Mouse (Mus musculus) 3T3-L1 (cell line): ENCODE results near the gene Gm20388.
A peak's percentile ranks its signal among the peaks of the same experiment; 100 is the strongest.
"Not testable (repeated sequence)": the region's sequence is repeated elsewhere in the genome, so short reads cannot be mapped to it uniquely, and the experiment has no call there.

Source experiments
- DNase-seq: peaks from one replicate; pipeline ENCODE4 v3.0.0-alpha.2; 2015; ENCODE audit warnings: low read depth, low spot score

The Gm20388 gene

DNA sequence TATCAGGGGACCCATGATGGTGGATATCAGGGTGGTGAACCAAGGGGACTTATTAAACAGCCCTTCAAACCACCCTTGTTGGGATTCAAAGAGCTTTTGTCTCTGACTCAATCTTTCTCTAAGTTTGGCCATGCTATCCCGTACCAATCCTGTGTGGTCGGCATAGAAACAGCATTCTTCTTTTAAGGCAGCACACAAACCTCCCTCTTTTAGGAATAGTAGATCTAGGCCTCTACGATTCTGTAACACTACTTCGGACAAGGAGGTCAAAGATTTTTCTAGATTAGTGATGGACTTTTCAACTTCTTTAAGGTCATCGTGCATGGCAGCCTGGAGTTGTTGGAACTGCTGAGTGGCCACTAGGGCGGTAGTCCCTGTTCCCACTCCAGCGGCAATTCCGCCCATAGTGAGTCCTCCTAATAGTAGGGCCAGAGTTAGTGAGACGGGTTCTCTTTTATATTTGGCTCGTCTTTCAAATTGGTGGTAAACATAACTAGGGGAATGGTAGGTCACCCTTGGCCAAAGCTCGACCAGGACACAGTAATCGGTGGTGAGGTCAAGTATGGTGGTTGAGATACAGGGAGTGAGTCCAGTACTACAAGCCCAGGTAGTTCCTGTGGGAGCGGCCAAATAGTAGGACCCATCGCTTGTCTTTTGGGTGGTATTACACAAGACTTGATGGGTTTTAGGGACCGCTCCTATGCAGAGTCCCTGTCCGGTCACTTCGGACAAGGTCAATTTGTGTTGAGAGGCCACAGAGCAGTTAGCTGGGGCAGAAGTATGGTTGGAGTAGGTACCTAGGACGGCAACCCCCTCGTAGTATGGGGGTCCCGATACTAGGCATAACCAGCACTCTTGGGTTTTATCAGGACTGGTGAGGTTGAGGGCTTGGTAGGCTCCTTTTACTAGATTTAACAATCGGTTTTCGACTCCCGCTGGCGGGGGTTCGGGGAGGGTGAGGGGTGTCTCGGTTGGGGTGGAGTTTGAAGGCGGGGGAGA is 3516.2 kb downstream of the Gm20388 start:
- DNase-seq: no peak

DNA sequence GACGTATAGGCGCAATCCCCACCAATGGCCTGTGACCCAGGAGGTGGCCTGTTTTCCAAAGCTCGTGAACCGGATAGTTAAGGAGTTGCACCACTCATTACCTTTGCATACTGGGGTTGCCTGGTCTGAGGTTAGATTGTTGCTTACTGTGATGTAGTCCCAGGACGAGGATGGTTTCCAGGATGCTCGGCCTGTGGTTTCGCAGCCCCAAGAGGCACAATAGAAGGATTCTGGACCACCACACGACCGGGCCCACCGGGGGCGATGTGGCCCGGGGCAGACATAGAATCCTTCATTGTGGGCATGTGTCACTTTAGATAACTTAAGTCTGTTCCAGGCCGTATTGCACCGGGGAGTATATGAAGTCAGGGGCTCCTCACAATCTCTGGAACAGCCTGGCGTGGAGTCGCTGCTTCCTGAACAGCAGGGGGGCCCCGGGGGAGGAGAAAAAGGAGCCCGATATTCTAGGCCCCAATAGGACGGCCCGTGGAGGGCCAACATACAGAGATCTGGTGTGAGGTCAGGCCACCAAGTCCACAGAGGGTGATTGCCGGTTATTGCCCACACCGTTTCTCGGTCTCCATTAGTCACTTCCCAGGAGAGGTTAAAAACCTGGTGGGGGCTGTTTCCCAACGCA is 3517.1 kb downstream of the Gm20388 start:
- DNase-seq: no peak

DNA sequence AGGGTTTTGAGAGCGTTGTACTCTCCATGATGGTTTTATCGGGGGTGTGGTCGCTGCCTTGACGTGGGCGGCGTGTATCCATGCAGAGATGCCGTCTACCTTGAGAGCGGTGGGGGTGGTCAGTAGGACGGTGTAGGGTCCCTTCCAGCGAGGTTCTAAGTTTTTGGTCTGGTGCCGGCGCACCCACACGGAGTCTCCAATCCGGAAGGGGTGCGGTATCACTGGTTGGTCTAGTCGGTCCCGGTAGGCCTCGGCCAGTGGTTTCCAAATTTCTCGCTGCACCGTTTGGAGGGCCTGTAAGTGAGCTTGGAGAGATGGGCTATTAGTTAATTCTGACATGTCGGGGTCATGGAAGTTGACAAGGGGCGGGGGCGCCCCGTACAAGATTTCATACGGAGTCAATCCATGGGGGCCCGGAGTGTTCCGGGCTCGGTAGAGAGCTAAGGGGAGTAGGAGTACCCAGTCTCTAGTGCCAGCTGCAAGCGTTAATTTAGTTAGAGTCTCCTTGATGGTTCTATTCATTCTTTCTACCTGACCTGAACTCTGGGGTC is 3517.8 kb downstream of the Gm20388 start:
- DNase-seq: no peak

DNA sequence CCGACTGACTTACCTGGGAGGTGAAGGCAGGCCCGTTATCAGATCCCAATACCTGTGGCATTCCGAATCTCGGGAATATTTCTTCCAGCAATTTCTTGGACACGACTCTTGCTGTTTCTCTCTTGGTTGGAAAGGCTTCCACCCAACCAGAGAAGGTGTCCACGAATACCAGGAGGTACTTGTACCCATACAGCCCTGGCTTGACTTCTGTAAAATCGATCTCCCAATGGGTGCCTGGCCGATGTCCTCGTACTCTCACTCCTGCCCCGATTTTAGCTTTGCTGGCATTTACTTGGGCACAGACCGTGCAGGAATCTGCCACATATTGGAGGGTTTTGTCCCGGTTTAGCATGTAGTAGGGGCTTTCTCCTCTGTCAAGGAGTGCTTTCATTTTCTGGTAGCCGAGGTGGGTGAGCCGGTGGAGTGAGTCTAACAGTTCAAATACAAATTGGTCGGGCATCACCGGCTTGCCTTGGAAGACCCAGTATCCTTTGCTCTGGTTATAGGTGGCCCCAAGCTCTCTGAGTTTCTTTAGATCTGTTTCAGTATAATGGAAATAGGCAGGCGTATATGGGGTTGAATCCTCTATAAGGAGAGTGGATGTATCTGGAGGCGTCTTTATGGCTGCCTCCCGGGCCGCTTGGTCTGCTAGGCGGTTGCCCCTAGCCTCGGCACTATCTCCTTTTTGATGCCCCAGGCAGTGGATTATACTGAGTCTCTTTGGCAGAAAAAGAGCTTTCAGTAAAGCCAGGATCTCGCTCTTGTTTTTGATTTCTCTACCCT is 3518.5 kb downstream of the Gm20388 start:
- no peak for DNase-seq

DNA sequence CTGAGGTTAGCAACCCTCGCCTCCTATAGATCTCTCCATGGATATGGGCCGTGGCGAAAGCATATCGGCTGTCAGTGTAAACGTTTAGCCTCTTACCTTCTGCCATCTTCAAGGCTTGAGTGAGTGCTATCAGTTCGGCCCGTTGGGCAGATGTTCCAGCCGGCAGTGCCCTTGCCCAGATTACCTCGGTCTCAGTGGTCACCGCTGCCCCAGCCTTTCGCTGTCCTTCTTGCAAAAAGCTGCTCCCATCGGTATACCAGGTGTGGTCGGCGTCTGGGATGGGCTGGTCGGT is 3519.0 kb downstream of the Gm20388 start:
- DNase-seq: not testable (repeated sequence)

DNA sequence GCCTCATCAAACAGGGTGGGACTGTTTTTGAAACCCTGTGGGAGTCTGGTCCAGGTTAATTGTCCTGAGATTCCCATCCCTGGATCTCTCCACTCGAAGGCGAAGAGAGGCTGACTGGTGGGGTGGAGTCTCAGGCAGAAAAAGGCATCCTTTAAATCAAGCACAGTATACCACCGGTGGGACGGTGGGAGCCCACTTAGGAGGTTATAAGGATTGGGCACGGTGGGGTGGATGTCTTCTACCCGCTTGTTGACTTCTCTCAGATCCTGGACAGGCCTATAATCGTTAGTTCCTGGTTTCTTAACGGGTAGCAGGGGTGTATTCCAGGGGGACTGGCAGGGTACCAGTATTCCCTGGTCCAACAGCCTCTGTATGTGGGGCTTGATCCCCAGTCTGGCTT is 3520.3 kb downstream of the Gm20388 start:
- not testable (repeated sequence) for DNase-seq

DNA sequence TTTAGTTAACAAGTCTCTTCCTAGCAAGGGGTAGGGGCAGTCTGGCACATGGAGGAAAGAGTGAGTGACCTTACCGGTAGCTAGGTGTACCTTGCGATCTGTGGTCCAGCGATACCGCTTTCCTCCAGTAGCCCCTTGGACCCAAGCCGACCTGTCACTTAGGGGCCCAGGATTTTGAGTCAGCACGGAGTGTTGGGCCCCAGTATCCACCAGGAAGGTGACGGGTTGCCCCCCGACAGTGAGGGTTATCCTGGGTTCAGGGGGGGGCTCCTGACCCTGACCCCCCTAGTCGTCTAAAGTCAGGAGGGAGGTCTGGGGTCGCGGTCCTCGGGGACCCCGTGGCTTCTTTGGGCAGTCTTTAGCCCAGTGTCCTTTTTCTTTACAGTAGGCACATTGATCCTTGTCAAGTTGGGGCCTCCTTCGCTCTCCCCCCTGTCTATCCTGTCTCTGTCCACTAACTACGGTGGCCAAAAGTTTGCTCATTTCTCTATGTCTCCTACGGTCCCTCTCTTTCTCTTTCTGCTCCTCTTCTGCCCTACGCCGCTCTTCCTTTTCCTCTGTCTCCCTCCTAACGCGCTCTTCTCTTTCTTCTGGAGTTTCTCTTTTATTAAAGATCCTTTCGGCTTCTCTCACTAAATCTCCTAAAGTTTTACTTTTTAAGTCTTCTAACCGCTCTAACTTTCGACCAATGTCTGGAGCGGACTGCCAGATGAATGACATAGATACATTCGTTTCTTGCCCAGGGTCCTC is 3521.2 kb downstream of the Gm20388 start:
- DNase-seq: no peak

GRCm38 (mm10) chr8:123432381-123432780 is 3521.7 kb downstream of the Gm20388 start:
- DNase-seq: no peak

DNA sequence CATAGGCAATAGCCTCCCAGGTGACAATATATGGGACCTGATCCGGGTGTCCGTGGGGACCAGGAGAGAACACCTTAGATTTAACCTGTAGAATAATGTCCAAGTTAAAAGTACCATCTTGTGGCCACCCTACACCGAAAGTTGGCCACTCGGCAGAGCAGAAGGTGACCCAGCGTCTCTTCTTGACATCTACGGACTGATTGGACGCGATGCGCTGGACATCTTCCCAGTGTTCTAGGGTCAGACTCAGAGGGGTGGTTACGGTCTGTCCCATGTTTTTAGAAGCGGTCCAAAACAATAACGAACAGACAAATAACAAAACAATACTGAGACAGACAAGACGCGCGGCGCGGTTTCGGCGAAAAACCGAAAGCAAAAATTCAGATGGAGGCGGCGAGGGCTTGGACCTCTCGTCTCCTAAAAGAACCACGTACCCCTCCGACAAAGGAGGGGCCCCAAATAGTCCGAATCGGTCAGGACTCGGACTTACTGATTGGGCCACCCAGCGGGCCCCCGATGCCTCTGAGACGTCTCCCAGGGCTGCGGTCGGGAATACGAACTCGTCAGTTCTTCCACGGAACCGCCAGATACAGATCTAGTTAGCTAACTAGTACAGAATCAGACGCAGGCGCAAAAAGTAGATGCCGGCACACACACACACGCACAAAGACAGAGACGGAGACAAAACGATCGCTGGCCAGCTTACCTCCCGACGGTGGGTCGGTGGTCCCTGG is 3522.8 kb downstream of the Gm20388 start:
- DNase-seq: not testable (repeated sequence)

- no peak for DNase-seq
Measured at GRCm38 (mm10) chr8:123441788-123442187, 3531.1 kb downstream of the Gm20388 start.

DNA sequence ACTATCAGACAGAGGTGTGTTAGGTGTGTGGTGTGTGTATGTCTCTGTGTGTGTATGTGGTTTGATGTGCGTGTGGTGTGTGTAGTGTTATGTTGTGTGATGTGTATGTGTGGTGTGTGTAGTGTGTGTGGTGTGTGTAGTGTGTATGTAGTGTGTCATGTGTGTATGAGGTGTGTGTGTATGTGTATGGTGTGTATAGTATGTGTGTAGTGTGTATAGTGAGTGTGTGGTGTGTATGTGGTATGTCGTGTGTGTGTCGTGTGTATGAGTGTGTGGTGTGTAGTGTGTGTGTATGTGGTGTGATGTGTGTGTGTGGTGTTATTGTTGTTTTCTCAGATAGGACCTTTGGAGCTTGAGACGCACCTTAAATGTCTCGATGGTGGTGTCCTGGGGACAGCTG is 3531.7 kb downstream of the Gm20388 start:
- no peak for DNase-seq

- peak; percentile 85 for DNase-seq
Measured at GRCm38 (mm10) chr8:123442871-123443575, 3532.4 kb downstream of the Gm20388 start.

DNA sequence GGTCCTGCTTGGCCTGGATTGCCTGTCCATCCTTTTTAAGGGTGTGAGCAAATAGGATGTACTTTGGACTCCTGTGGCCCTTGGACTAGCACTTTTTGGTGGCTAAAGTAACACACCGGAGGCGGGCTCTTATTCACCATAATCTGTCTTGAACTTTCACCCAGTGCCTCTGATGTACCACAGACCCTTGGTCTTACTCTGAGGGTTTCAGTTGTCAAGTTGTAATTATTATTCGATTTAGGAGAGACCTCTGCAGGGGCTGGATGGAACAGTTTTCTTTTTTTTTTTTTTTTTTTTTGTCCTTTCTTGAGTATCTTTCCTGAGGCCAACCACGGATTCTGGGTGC is 3532.9 kb downstream of the Gm20388 start:
- DNase-seq: peak; percentile 20

DNA sequence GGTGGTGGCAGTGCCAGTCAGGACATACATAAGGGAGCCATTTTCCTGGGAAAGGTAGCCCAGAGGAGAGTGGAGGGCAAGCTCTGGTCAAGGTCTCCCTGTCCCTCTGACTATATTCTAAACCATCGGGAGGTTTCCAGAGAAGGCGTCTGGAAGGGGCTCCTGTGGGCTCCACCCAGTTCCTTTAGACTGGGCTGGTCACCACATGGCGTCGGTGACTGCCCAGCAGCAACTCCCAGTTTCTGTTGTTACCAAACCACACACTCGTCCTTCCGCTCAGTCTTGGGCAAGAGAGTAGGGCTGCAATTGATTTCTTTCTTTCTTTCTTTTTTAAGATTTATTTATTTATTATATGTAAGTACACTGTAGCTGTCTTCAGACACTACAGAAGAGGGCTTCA is 3533.5 kb downstream of the Gm20388 start:
- DNase-seq: no peak

- no peak for DNase-seq
Measured at GRCm38 (mm10) chr8:123445981-123446380, 3535.3 kb downstream of the Gm20388 start.

DNA sequence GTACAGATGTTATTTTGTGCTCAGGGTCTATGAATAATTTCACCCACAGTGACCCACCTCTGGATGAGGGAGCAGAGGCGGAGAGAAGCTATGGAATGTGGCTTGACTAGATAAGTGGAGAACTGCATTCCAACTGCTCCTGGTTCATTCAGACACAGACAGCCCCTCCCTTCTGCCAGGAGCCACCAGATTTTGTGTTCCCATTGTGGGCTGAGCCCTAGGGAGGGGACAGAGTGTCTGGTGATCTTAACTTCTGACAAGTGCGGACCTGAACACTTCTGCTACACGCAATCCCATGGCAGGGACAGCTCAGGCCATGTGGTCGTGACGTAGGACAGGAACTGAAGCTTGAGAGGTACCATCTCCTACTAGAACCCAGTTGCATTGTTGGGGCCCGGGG is 3536.2 kb downstream of the Gm20388 start:
- DNase-seq: peak; percentile 1

- peak; percentile 1 for DNase-seq
Measured at GRCm38 (mm10) chr8:123450783-123451182, 3540.1 kb downstream of the Gm20388 start.

DNA sequence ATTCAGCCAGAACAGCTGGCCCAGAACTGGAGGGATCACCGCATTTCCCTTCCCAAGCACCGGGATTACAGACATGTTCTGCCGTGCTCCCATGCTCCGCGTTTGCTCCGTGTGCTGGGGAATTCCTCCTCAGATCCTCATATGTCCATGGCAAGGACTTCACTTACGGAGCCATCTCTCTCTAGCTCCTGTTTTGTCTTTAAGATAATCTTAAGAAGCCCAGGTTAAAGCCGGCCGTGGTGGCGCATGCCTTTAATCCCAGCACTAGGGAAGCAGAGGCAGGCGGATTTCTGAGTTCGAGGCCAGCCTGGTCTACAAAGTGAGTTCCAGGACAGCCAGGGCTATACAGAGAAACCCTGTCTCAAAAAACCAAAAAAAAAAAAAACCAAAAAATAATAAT is 3541.1 kb downstream of the Gm20388 start:
- DNase-seq: not testable (repeated sequence)

- no peak for DNase-seq
Measured at GRCm38 (mm10) chr8:123452149-123452548, 3541.5 kb downstream of the Gm20388 start.

DNA sequence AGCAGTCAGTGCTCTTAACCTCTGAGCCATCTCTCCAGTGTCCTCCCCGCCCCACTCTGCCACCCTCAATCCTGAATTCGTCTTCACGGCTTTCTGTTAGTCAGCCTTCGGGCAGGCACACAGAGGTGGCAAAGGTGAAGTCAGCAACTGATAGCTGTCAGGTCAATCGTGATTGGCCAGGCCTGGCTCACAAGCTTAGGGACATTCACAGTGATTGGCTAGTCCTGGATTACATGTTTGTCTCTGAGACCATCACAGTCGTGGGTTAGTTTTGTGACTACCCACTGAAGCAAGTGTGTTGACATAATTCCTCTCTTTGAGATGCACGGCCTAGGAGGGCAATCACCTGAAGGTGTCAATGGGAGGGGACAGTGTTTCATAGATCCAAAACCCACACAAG is 3542.7 kb downstream of the Gm20388 start:
- DNase-seq: no peak
